Mouse (Mus musculus) cortical plate, adult 2 months (tissue): ENCODE measurements around the gene Krt23. TPM values are rescaled to one million over a fixed set of nuclear protein-coding genes. Genes with fewer than 3 reads are reported as not detected.

Source experiments
- H3K27ac ChIP-seq: fragments of 200-500 bp; 2 replicates; pipeline ENCODE4 v1.5.1; 2012; ENCODE audit warnings: low read length, control low read depth, inconsistent platforms; ENCODE audit not compliant: insufficient read depth
- H3K4me1 ChIP-seq: fragments of 200-500 bp; 2 replicates; pipeline ENCODE4 v1.6.1; 2011; ENCODE audit warnings: low read length; ENCODE audit not compliant: control insufficient read depth, insufficient read depth
- H3K4me3 ChIP-seq: fragments of 200-500 bp; 2 replicates; pipeline ENCODE4 v1.5.1; 2011; ENCODE audit warnings: mild to moderate bottlenecking, low read length, control low read depth; ENCODE audit not compliant: insufficient read depth
- CTCF ChIP-seq: fragments of 200-500 bp; IDR thresholded peaks from 2 replicates; pipeline ENCODE4 v1.5.1; 2011; ENCODE audit warnings: mild to moderate bottlenecking, control low read depth, low read length; ENCODE audit not compliant: insufficient read depth; ENCODE audit errors: extremely low read depth
- POLR2A ChIP-seq: fragments of 200-500 bp; IDR thresholded peaks from 2 replicates; pipeline ENCODE4 v1.6.1; 2011; ENCODE audit warnings: mild to moderate bottlenecking, low read length, control low read depth; ENCODE audit not compliant: insufficient read depth; ENCODE audit errors: extremely low read depth
- polyA plus RNA-seq: library from polyadenylated mRNA; depleted of rRNA; stranded (reverse); fragments of >200 nt; gene quantifications from 2 replicates; pipeline ENCODE4 v1.2.3, GENCODE M21; 2012; rRNA removed

Krt23 gene
- polyA plus RNA-seq = not detected in 2 replicates

DNA sequence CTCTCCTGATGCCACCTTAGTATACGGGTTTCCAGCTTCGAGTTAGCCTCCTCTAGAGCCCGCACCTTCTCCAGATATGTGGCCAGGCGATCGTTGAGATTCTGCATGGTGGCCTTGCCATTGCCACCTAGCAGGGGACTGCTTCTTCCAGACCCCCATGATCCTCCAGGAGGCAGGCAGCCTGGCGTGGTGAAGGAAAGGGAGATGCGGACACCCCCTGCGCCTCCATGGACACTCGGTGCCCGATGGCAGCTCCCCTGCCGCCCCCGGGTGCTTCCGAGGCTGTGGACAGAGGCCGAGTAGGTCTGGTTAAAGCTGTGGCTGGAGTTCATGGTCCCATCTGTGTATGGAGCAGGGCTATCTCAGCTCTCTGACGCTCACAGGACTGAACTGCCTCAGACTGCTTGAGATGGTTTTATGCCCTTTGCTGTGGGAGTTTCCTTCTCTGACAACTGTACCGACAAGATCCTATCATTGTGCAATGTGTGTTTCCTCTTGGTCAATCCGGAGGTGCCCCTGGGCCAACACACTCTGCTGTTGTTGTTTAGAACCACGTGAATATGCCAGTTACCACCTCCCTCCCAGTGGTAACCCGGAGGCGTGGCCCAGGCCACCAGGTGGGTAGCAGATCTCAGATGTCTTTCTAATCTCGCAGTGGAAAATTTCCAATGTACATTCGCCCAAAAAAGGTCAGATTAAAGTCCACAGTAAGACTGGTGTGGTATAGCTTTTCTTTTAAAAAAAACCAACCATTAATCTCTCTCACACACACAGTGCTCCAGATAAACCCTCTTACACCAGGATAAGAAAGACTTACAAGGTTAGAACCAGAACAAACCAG, at the start of gene Krt23:
TSS of gene Krt23 (minus strand) at position 405 of the 841 bp plus-strand sequence.
- Histone ChIP-seq H3K27ac (no peak within 1 kb of the TSS), H3K4me3 (no peak within 1 kb of the TSS), H3K4me1 (no peaks in the 10 kb centered on the region)
- TF ChIP-seq CTCF = no peak
- no peak for TF ChIP-seq POLR2A

DNA sequence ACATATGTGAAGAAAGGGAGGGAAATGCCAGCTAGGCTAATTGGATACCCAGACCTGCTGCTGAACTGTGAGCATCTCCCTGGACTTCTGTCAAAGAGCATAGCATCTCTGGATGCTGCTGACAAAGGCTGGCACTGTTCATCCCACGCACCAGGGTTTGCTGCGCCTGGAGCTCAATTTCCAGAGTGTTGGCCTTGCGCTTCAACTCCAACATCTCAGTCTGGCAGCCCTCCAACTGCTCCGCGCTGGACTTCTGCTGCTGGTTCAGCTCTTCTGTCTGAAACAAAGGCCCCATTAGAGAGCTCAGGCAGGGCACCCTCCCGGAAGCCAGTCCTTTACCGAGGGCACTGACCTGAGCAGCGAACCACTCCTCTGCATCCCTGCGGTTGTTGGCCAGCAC, 46.8 kb upstream of the Krt23 start:
- Histone ChIP-seq H3K27ac (no peak overlapping the region), H3K4me1 (no peaks in the 10 kb centered on the region), H3K4me3 (no peak overlapping the region)
- TF ChIP-seq CTCF (no peak), POLR2A (no peak)

DNA sequence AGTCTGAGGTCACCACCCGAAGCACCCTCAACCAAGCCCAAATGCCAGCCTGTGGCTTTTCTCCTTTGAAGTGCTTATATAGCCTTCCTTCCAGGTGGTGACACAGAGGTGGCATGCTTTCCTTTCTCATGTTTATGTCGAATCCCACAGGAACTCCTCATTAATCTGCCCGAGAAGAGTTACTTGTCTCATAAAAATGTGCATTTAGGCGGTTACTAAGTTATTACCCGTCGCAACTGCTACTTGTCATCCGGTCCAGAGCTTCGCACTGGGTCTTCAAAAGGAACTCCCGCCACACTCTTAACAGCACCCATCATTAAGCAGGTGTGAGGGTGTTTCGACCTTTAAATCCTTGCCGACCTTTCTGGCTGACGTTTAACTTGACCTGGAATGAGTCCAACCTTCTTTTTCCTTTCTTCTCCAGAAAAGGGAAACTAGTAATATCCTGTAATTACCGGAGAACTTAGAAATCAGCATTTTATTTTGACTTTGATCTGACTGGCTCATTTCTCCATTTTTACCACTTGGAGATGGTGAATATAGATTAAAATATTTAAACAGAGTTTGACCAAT, 28.4 kb upstream of the Krt23 start, which contains the start of gene Krt39:
TSS of gene Krt39 (minus strand) at position 51 of the 573 bp plus-strand sequence.
- Histone ChIP-seq H3K27ac (no peak within 1 kb of the TSS), H3K4me1 (no peaks in the 10 kb centered on the region), H3K4me3 (no peak within 1 kb of the TSS)
- TF ChIP-seq POLR2A = no peak
- TF ChIP-seq CTCF = no peak

DNA sequence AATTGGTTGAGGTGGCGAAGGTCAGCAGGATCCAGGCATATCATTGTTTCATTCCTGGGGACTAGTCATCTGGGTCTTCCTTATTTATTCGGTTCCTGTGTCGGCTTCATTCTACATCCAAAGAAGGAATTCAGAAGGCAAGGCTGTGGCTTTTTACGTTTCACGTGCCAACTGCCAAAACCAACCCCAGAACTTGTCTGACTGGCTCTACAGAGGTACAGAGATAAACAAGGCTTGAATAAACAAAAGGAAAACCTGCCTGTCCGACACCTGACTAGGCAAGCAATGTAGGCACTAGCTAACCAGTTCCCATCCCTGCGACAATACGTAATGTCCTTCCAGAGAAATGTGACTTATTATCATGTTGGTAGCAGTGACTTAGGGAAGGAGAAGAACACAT, 21.2 kb upstream of the Krt23 start:
- no peak overlapping the region for H3K27ac ChIP-seq
- H3K4me3 ChIP-seq = no peak overlapping the region
- TF ChIP-seq CTCF (no peak), POLR2A (no peak)
- H3K4me1 ChIP-seq = no peaks in the 10 kb centered on the region

DNA sequence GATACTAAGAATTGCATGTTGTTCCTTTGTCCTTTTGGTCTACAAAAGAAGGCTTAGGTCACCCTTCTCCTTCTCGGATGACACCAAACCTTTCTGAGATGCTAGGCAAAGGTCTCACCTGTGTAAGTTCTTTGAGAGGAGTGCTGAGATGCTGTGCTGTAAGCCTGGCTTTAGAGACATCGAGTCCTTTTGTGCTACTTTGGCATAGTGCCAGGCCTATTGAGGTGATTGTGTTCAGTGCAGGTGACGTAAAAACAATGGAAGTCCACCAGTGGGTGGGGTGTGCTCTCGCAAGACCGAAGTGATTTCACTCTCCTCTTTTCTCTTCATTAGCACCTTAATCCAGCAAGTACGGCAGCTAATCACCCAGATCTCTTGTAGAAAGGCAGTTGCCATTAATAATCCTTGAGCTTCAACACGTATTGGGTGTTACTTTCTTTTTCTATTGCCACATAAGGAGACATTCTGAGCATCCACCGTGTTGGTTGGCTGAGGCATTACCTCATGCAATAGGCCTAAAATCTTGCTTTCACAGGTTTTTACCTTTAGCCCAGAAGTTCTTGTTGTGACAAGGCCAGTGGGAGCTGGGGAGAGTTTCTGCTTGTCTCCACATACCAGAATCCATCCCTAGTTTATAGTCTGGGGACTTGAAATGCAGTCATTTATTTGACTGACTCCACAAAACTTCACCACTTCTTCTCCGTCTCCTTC, 7.3 kb upstream of the Krt23 start:
- TF ChIP-seq CTCF (no peak), POLR2A (no peak)
- no peak overlapping the region for H3K27ac ChIP-seq
- no peaks in the 10 kb centered on the region for H3K4me1 ChIP-seq
- H3K4me3 ChIP-seq = no peak overlapping the region

DNA sequence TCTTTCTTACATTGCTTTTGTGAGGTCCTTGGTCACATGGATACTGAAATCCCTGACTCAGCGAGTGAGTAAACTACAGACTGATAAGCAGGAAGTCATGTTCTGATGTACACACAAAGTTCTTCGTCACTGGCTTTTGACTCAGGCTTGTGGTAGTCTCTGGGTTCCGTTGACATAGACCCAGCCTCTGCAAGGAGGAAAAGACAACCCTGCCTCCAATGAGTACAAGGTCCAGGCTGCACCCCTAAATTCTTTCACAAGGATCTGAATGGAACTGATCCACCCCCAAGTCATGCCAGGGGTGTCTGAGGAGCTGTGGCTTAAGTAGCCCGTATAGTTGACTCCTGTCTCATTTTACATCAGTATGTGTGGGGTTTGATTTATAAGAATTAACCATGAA, 3.5 kb upstream of the Krt23 start:
- Histone ChIP-seq H3K27ac (no peak overlapping the region), H3K4me1 (no peaks in the 10 kb centered on the region), H3K4me3 (no peak overlapping the region)
- TF ChIP-seq POLR2A (no peak), CTCF (no peak)

DNA sequence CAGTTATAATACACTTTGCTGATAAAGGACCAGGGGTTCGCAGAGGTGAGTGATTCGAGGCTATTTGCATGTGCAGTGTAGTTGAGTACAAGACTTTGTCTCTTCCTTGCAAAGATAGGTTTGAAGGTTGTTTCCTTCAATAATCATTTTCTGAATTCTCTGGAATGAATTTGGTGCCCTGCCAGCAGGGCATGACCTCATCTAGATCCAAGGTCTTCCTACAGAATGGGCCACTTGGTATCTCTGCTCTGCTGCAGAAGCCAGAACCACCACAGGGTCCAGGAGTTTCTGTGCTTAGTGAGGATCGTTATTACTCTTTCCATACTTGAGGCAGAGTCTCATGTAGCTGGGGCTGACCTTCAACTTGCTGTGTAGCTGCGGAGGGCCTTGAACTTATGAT, 1.8 kb upstream of the Krt23 start:
- no peak overlapping the region for H3K27ac ChIP-seq
- H3K4me1 ChIP-seq = no peaks in the 10 kb centered on the region
- no peak overlapping the region for H3K4me3 ChIP-seq
- TF ChIP-seq POLR2A = no peak
- TF ChIP-seq CTCF = no peak

DNA sequence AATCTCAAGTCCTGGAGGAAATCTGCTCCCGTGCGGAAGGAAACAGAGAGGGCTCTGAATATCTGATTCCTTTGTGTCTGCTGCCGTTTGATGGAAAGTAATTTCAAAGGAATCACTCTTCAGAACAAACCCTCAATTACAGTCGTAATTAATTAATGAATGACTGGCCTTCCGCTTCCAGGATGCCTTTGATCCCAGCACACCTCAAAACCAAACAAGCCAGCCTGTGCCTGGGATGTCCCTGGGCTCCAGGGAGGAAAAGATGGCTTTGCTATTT, 575 bp upstream of the Krt23 start:
- Histone ChIP-seq H3K27ac (no peak overlapping the region), H3K4me1 (no peaks in the 10 kb centered on the region), H3K4me3 (no peak overlapping the region)
- TF ChIP-seq POLR2A (no peak), CTCF (no peak)

DNA sequence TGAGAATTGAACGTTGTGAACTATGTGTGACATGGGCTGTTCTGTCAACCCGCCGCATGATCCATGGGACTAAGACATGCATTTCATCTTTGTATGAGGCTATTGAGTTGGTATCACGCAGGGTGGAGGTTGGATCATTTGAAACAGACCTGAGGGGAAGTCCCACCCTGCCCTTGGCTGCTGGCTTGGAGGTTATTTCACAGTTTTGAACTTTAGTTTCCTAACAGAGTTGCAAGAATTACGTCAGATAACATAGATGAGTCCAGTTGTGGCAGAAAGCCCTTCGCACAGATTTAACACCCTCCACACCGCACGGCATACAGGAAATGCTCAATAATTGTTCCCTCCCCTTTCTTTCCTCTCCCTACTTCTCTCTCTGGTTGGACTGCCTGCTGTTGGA, 1.9 kb downstream of the Krt23 start:
- Histone ChIP-seq H3K4me3 (no peak overlapping the region), H3K27ac (no peak overlapping the region), H3K4me1 (no peaks in the 10 kb centered on the region)
- no peak for TF ChIP-seq CTCF
- no peak for TF ChIP-seq POLR2A
